12 mouse cellular contexts compared by ENCODE assay signal in the genomic region with DNA sequence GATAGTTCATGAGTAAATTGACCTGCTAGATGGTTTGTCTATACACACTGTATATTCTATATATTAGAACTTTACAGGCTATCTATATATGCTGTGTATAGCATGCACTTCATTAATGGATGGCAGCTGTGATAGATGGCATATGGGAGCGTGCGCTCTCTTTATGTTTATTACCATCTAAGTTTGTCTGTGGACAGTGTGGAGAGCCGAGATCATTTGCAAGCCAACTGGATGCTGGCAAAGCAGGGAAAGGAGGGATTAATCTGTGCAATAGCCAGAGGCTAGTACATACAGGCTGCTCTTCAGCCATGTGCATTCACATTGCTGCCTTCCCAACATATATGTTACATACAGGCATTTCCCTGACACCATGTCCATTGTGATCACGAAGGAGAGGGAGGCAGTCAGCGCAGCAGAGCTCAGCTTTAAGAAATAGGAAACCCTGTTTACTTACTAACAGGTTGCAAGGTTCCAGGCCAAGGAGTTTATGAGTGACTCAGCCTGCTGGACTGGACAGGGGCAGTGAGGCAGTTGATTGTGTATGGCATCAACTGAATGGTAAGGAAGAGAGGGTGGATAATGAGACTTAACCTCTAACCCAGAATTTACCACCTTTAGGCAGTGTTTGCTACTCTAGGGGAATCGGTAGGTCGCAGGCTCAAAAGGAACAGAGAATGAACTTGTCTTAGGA.
DNase-seq lines count a peak whose midpoint lies in the region; ATAC-seq lines count a peak whose summit lies in the region.
"Had no signal": no experiment of that assay in that cellular context is flagged by ENCODE, and none has a peak within 500 bp of the region (broad histone marks: within the 10 kb centered on the region; RNA-seq: fewer than 3 reads in every experiment).

No protein-coding gene starts in this region.

- ATAC-seq in limb, embryonic 12.5 days (ENCODE audit: insufficient number of reproducible peaks, insufficient read depth, low FRiP score, low TSS enrichment, low read depth) = 0 out of 2 replicates have a peak, but pooled peaks have one; percentile 29
- no peak for ATAC-seq in hindbrain, embryonic 13.5 days (ENCODE audit: low FRiP score)
- peak; percentile 63; the same call in 1 of the 2 replicates for ATAC-seq in neural tube, embryonic 14.5 days (ENCODE audit: low read depth)

- no peaks in the 10 kb centered on the region for H3K9me3 ChIP-seq in limb, embryonic 12.5 days
- H3K9me3 ChIP-seq in limb, embryonic 10.5 days (replicated peaks) = no peaks in the 10 kb centered on the region
- no peaks in the 10 kb centered on the region for H3K9me3 ChIP-seq in hindbrain, embryonic 13.5 days
- H3K9me3 ChIP-seq in neural tube, embryonic 14.5 days (ENCODE audit: control insufficient read depth, low read length) = no peaks in the 10 kb centered on the region

- H3K4me3 ChIP-seq in limb, embryonic 12.5 days (replicated peaks) = no peak overlapping the region
- H3K4me3 ChIP-seq in limb, embryonic 10.5 days = no peak overlapping the region
- no peak overlapping the region for H3K4me3 ChIP-seq in hindbrain, embryonic 13.5 days
- H3K4me3 ChIP-seq in neural tube, embryonic 14.5 days (ENCODE audit: low read depth, low read length) = no peak overlapping the region

- DNase-seq in embryo, embryonic 10 days (ENCODE audit: low spot score) = peak; percentile 24
- DNase-seq in embryo, embryonic 9.5 days (ENCODE audit: extremely low spot score) = no peak
- DNase-seq in limb, embryonic 10.5 days (ENCODE audit: low spot score) = no peak
- DNase-seq in heart, postnatal 25 days (ENCODE audit: low spot score) = no peak
- no peak for DNase-seq in thymus, postnatal 4 days
- DNase-seq: adrenal gland, adult 2 months; gastrocnemius, postnatal 14 days; heart, postnatal 4 days had no signal

- no peaks in the 10 kb centered on the region for H3K27me3 ChIP-seq in limb, embryonic 12.5 days
- no peaks in the 10 kb centered on the region for H3K27me3 ChIP-seq in limb, embryonic 10.5 days (ENCODE audit: low read depth, poor library complexity, severe bottlenecking)
- H3K27me3 ChIP-seq in hindbrain, embryonic 13.5 days = no peaks in the 10 kb centered on the region
- H3K27me3 ChIP-seq in neural tube, embryonic 14.5 days (ENCODE audit: control insufficient read depth, insufficient read depth, low read length) = no peaks in the 10 kb centered on the region

- peaks cover 21% of the 10 kb centered on the region; the same call in 1 of the 2 replicates for H3K36me3 ChIP-seq in limb, embryonic 12.5 days
- peaks cover 19% of the 10 kb centered on the region for H3K36me3 ChIP-seq in limb, embryonic 10.5 days
- H3K36me3 ChIP-seq in hindbrain, embryonic 13.5 days = no peaks in the 10 kb centered on the region
- H3K36me3 ChIP-seq in neural tube, embryonic 14.5 days (ENCODE audit: control insufficient read depth, insufficient read depth, low read length) = no peaks in the 10 kb centered on the region
- H3K36me3 ChIP-seq: G1E had no signal

- peaks cover 57% of the 10 kb centered on the region for H3K4me1 ChIP-seq in limb, embryonic 12.5 days (replicated peaks)
- peaks cover 51% of the 10 kb centered on the region for H3K4me1 ChIP-seq in limb, embryonic 10.5 days
- peaks cover 66% of the 10 kb centered on the region for H3K4me1 ChIP-seq in hindbrain, embryonic 13.5 days (replicated peaks)
- peaks cover 28% of the 10 kb centered on the region for H3K4me1 ChIP-seq in neural tube, embryonic 14.5 days (ENCODE audit: control insufficient read depth, insufficient read depth, low read length)

- no peak overlapping the region for H3K27ac ChIP-seq in limb, embryonic 12.5 days
- H3K27ac ChIP-seq in limb, embryonic 10.5 days = no peak overlapping the region
- H3K27ac ChIP-seq in hindbrain, embryonic 13.5 days = peak overlapping the region; percentile 58
- H3K27ac ChIP-seq in neural tube, embryonic 14.5 days (ENCODE audit: low read depth, low read length) = no peak overlapping the region

- H3K4me2 ChIP-seq in limb, embryonic 12.5 days = no peak overlapping the region
- H3K4me2 ChIP-seq in hindbrain, embryonic 13.5 days = no peak overlapping the region
- no peak overlapping the region for H3K4me2 ChIP-seq in neural tube, embryonic 14.5 days (ENCODE audit: low read depth, low read length)

- H3K9ac ChIP-seq in limb, embryonic 12.5 days (replicated peaks) = no peak overlapping the region
- H3K9ac ChIP-seq in hindbrain, embryonic 13.5 days = no peak overlapping the region
- no peak overlapping the region for H3K9ac ChIP-seq in neural tube, embryonic 14.5 days (replicated peaks; ENCODE audit: low read depth, low read length)

- WGBS in limb, embryonic 12.5 days = 61% methylated on average over 7 of the region's 7 CpGs
- 70% methylated on average over 7 of the region's 7 CpGs for WGBS in limb, embryonic 10.5 days
- 41% methylated on average over 7 of the region's 7 CpGs for WGBS in hindbrain, embryonic 13.5 days
- WGBS in neural tube, embryonic 14.5 days = 26% methylated on average over 7 of the region's 7 CpGs

- intact Hi-C loops in heart, postnatal 25 days (cut with DNase I) = no loop called here
